In the genomic region with DNA sequence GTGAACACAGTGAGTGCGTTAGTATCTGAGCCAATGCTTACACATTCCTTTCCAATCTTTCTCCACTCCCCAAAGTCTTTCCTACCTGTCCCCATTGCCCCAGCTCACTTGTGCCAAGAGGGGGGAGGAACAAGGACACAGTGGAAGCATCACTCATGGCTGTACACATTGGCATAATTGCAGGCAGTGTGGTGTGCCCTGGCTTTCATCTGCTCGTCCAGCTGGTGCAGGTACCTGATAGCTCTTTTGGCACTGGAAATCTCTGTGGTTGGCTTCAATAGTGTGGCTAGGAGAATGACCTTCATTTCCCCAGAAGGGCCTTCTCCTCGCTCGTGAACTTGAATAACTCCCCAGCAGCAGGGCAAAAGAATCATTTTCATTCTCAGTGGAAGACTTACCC, we compare ENCODE assay signal across 15 mouse cellular contexts.
DNase-seq lines count a peak whose midpoint lies in the region; ATAC-seq lines count a peak whose summit lies in the region.
"Had no signal": no experiment of that assay in that cellular context is flagged by ENCODE, and none has a peak within 500 bp of the region (broad histone marks: within the 10 kb centered on the region; RNA-seq: fewer than 3 reads in every experiment).

No protein-coding gene starts in this region.

- intact Hi-C loops in left cerebral cortex, postnatal 4 days (cut with DNase I), result no loop called here

- no peak for ATAC-seq in monocyte, adult 5-6 weeks (replicated peaks; ENCODE audit: insufficient number of reproducible peaks, low FRiP score, low TSS enrichment, poor library complexity, severe bottlenecking)
- ATAC-seq: forebrain, embryonic 15.5 days had no signal

- peak; percentile 2 for DNase-seq in adrenal gland, postnatal 10 days
- no peak for DNase-seq in adrenal gland, postnatal 4 days (ENCODE audit: low spot score in 2 of 2)
- peak; percentile 15 for DNase-seq in gastrocnemius, postnatal 25 days
- no peak for DNase-seq in gastrocnemius, postnatal 10 days
- peak; percentile 42 for DNase-seq in left cerebral cortex, postnatal 4 days
- DNase-seq in left cerebral cortex, adult 9 months (ENCODE audit: low spot score in 2 of 2), result no peak
- DNase-seq in cerebellum, postnatal 10 days, result peak; percentile 69 to 72
- DNase-seq: gastrocnemius, postnatal 14 days; kidney, adult 2 months; layer of hippocampus, adult 9-11 months; lung, postnatal 4 days; thymus, adult 2 months; thymus, postnatal 4 days had no signal

Comparison
In these comparisons a context has a peak if more than half of its experiments do, and no peak if none do; other contexts are left out.
1. DNase-seq: peak in adrenal gland, postnatal 10 days (single experiment), gastrocnemius, postnatal 25 days (single experiment), left cerebral cortex, postnatal 4 days (single experiment) and cerebellum, postnatal 10 days (2 of 2); none in adrenal gland, postnatal 4 days (0 of 2), gastrocnemius, postnatal 10 days (single experiment) and left cerebral cortex, adult 9 months (0 of 2).